Mouse (Mus musculus): Measurements from ENCODE around the gene Fut7. TPM values are rescaled to one million over a fixed set of nuclear protein-coding genes. Genes with fewer than 3 reads are reported as not detected.

The Fut7 gene
- polyA plus RNA-seq, 1 experiment from 2014 or later = 0.14 TPM

- H3K4me1 ChIP-seq = peaks cover 27% of the 10 kb centered on the region
- peak; percentile 66 for ATAC-seq (ENCODE audit: low FRiP score)
- no peaks in the 10 kb centered on the region for H3K27me3 ChIP-seq
- no peak overlapping the region for H3K4me2 ChIP-seq
- H3K36me3 ChIP-seq (replicated peaks) = no peaks in the 10 kb centered on the region
- no peak overlapping the region for H3K4me3 ChIP-seq (replicated peaks)
- 35% methylated on average over 10 of the region's 10 CpGs for WGBS
- H3K27ac ChIP-seq = peak overlapping the region; percentile 1
- H3K9ac ChIP-seq = no peak overlapping the region
- H3K9me3 ChIP-seq = no peaks in the 10 kb centered on the region
Measured at GRCm38 (mm10) chr2:25465816-25466635, 43.0 kb downstream of the Fut7 start.

- no peak for ATAC-seq (ENCODE audit: low FRiP score)
- WGBS = 72% methylated on average over 14 of the region's 14 CpGs
- Histone ChIP-seq H3K27ac (no peak overlapping the region), H3K4me3 (replicated peaks) (no peak overlapping the region), H3K9me3 (no peaks in the 10 kb centered on the region), H3K9ac (no peak overlapping the region), H3K4me1 (peaks cover 22% of the 10 kb centered on the region), H3K4me2 (no peak overlapping the region), H3K27me3 (no peaks in the 10 kb centered on the region), H3K36me3 (replicated peaks) (no peaks in the 10 kb centered on the region)
Measured at GRCm38 (mm10) chr2:25467606-25468303, 44.7 kb downstream of the Fut7 start.

- Histone ChIP-seq H3K4me1 (peaks cover 22% of the 10 kb centered on the region), H3K27me3 (no peaks in the 10 kb centered on the region), H3K9ac (no peak overlapping the region), H3K9me3 (no peaks in the 10 kb centered on the region), H3K36me3 (replicated peaks) (no peaks in the 10 kb centered on the region), H3K27ac (peak overlapping the region; percentile 9; the same call in 1 of the 2 replicates), H3K4me2 (no peak overlapping the region), H3K4me3 (replicated peaks) (no peak overlapping the region)
- peak; percentile 39; the same call in 1 of the 2 replicates for ATAC-seq (ENCODE audit: low FRiP score)
- WGBS = 81% methylated on average over 10 of the region's 10 CpGs
Measured at GRCm38 (mm10) chr2:25468962-25469915, 46.2 kb downstream of the Fut7 start.

- 72% methylated on average over 6 of the region's 6 CpGs for WGBS
- Histone ChIP-seq H3K4me3 (replicated peaks) (no peak within 1 kb of the TSS), H3K4me1 (peaks cover 22% of the 10 kb centered on the region), H3K4me2 (no peak within 1 kb of the TSS), H3K27ac (peak within 1 kb of the TSS; percentile 9; the same call in 1 of the 2 replicates), H3K9ac (no peak within 1 kb of the TSS), H3K9me3 (no peaks in the 10 kb centered on the region), H3K27me3 (no peaks in the 10 kb centered on the region), H3K36me3 (replicated peaks) (no peaks in the 10 kb centered on the region)
- ATAC-seq (ENCODE audit: low FRiP score) = no peak
Measured at GRCm38 (mm10) chr2:25469969-25470368, 46.9 kb downstream of the Fut7 start, which contains the start of gene Ptgds. TSS of gene Ptgds (minus strand) at chr2:25470046.

GRCm38 (mm10) chr2:25472550-25472949 lies 49.5 kb downstream of the Fut7 start:
- H3K4me1 ChIP-seq = peaks cover 9% of the 10 kb centered on the region; the same call in 1 of the 2 replicates
- H3K9ac ChIP-seq = no peak overlapping the region
- 74% methylated on average over 2 of the region's 2 CpGs for WGBS
- no peak overlapping the region for H3K4me2 ChIP-seq
- no peak for ATAC-seq (ENCODE audit: low FRiP score)
- 0 out of 2 replicates have a peak, but pooled peaks cover 2% of the 10 kb centered on the region for H3K27me3 ChIP-seq
- no peak overlapping the region for H3K27ac ChIP-seq
- H3K4me3 ChIP-seq (replicated peaks) = no peak overlapping the region
- H3K9me3 ChIP-seq = no peaks in the 10 kb centered on the region
- no peaks in the 10 kb centered on the region for H3K36me3 ChIP-seq (replicated peaks)

Small RNA genes within 50 kb of the gene (microRNA-seq; reads per million reads assigned to microRNA genes)
- not detected for gene Mir3087

Other genes with a start within 250 kb of the Fut7 start
- 76.8 and 81.0 TPM in 2 replicates for gene Nrarp, start 242.5 kb upstream of the Fut7 start, polyA plus RNA-seq (2016; fragmentation: Nextera tagmentation; extraction: Ambion mirVana)
- 0.62 and 1.0 TPM in 2 replicates for gene Tor4a, start 226.4 kb upstream of the Fut7 start, polyA plus RNA-seq (2016; fragmentation: Nextera tagmentation; extraction: Ambion mirVana)
- gene Nelfb, start 211.8 kb upstream of the Fut7 start, polyA plus RNA-seq (2016; fragmentation: Nextera tagmentation; extraction: Ambion mirVana) = 106 and 111 TPM in 2 replicates
- not detected in 2 replicates for gene Stpg3, start 208.6 kb upstream of the Fut7 start, polyA plus RNA-seq (2016; fragmentation: Nextera tagmentation; extraction: Ambion mirVana)
- 0.46 and 0.87 TPM in 2 replicates for gene Fam166a, start 204.5 kb upstream of the Fut7 start, polyA plus RNA-seq (2016; fragmentation: Nextera tagmentation; extraction: Ambion mirVana)
- 496 and 501 TPM in 2 replicates for gene Tubb4b, start 198.6 kb upstream of the Fut7 start, polyA plus RNA-seq (2016; fragmentation: Nextera tagmentation; extraction: Ambion mirVana)
- gene Slc34a3, start 188.9 kb upstream of the Fut7 start, polyA plus RNA-seq (2016; fragmentation: Nextera tagmentation; extraction: Ambion mirVana) = not detected in 2 replicates
- gene Rnf224, start 186.5 kb upstream of the Fut7 start, polyA plus RNA-seq (2016; fragmentation: Nextera tagmentation; extraction: Ambion mirVana) = not detected in 2 replicates
- gene Rnf208, start 181.0 kb upstream of the Fut7 start, polyA plus RNA-seq (2016; fragmentation: Nextera tagmentation; extraction: Ambion mirVana) = 30.2 and 37.9 TPM in 2 replicates
- not detected in 2 replicates for gene Cysrt1, start 180.8 kb upstream of the Fut7 start, polyA plus RNA-seq (2016; fragmentation: Nextera tagmentation; extraction: Ambion mirVana)
- gene AL732309.1, start 176.4 kb upstream of the Fut7 start, polyA plus RNA-seq (2016; fragmentation: Nextera tagmentation; extraction: Ambion mirVana) = 4.2 and 6.0 TPM in 2 replicates
- gene Tmem203, start 167.8 kb upstream of the Fut7 start, polyA plus RNA-seq (2016; fragmentation: Nextera tagmentation; extraction: Ambion mirVana) = 17.6 and 18.1 TPM in 2 replicates
- 9.3 and 10.0 TPM in 2 replicates for gene Tprn, start 160.6 kb upstream of the Fut7 start, polyA plus RNA-seq (2016; fragmentation: Nextera tagmentation; extraction: Ambion mirVana)
- gene Ssna1, start 150.8 kb upstream of the Fut7 start, polyA plus RNA-seq (2016; fragmentation: Nextera tagmentation; extraction: Ambion mirVana) = 207 and 224 TPM in 2 replicates
- gene Anapc2, start 150.8 kb upstream of the Fut7 start, polyA plus RNA-seq (2016; fragmentation: Nextera tagmentation; extraction: Ambion mirVana) = 134 and 141 TPM in 2 replicates
- not detected in 2 replicates for gene Tmem210, start 135.1 kb upstream of the Fut7 start, polyA plus RNA-seq (2016; fragmentation: Nextera tagmentation; extraction: Ambion mirVana)
- gene Lrrc26, start 133.4 kb upstream of the Fut7 start, polyA plus RNA-seq (2016; fragmentation: Nextera tagmentation; extraction: Ambion mirVana) = not detected in 2 replicates
- gene Grin1, start 104.1 kb upstream of the Fut7 start, polyA plus RNA-seq (2016; fragmentation: Nextera tagmentation; extraction: Ambion mirVana) = 2.2 and 5.6 TPM in 2 replicates
- 74.8 and 80.8 TPM in 2 replicates for gene Man1b1, start 90.9 kb upstream of the Fut7 start, polyA plus RNA-seq (2016; fragmentation: Nextera tagmentation; extraction: Ambion mirVana)
- 18.0 and 19.9 TPM in 2 replicates for gene Dpp7, start 66.9 kb upstream of the Fut7 start, polyA plus RNA-seq (2016; fragmentation: Nextera tagmentation; extraction: Ambion mirVana)
- 4.0 and 4.3 TPM in 2 replicates for gene Uap1l1, start 57.6 kb upstream of the Fut7 start, polyA plus RNA-seq (2016; fragmentation: Nextera tagmentation; extraction: Ambion mirVana)
- gene Sapcd2, start 50.9 kb upstream of the Fut7 start, polyA plus RNA-seq (2016; fragmentation: Nextera tagmentation; extraction: Ambion mirVana) = 60.8 and 67.8 TPM in 2 replicates
- 0.22 TPM in 1 of 2 replicates, not detected in the other for gene Entpd2, start 27.4 kb upstream of the Fut7 start, polyA plus RNA-seq (2016; fragmentation: Nextera tagmentation; extraction: Ambion mirVana)
- 192 and 198 TPM in 2 replicates for gene Npdc1, start 23.9 kb upstream of the Fut7 start, polyA plus RNA-seq (2016; fragmentation: Nextera tagmentation; extraction: Ambion mirVana)
- 10.9 and 12.5 TPM in 2 replicates for gene Abca2, start 5.4 kb downstream of the Fut7 start, polyA plus RNA-seq (2016; fragmentation: Nextera tagmentation; extraction: Ambion mirVana)
- gene Clic3, start 33.6 kb downstream of the Fut7 start, polyA plus RNA-seq (2016; fragmentation: Nextera tagmentation; extraction: Ambion mirVana) = 1.1 and 2.0 TPM in 2 replicates
- 34.5 and 39.1 TPM in 2 replicates for gene Paxx, start 37.8 kb downstream of the Fut7 start, polyA plus RNA-seq (2016; fragmentation: Nextera tagmentation; extraction: Ambion mirVana)
- 0.69 and 1.3 TPM in 2 replicates for gene Ptgds, start 46.8 kb downstream of the Fut7 start, polyA plus RNA-seq (2016; fragmentation: Nextera tagmentation; extraction: Ambion mirVana)
- not detected in 2 replicates for gene Lcn12, start 70.6 kb downstream of the Fut7 start, polyA plus RNA-seq (2016; fragmentation: Nextera tagmentation; extraction: Ambion mirVana)
- gene Fbxw5, start 77.5 kb downstream of the Fut7 start, polyA plus RNA-seq (2016; fragmentation: Nextera tagmentation; extraction: Ambion mirVana) = 102 and 110 TPM in 2 replicates
- 4.7 and 5.4 TPM in 2 replicates for gene C8g, start 78.5 kb downstream of the Fut7 start, polyA plus RNA-seq (2016; fragmentation: Nextera tagmentation; extraction: Ambion mirVana)
- gene Traf2, start 123.7 kb downstream of the Fut7 start, polyA plus RNA-seq (2016; fragmentation: Nextera tagmentation; extraction: Ambion mirVana) = 33.8 and 36.8 TPM in 2 replicates
- gene Edf1, start 134.6 kb downstream of the Fut7 start, polyA plus RNA-seq (2016; fragmentation: Nextera tagmentation; extraction: Ambion mirVana) = 332 and 360 TPM in 2 replicates
- gene Mamdc4, start 151.6 kb downstream of the Fut7 start, polyA plus RNA-seq (2016; fragmentation: Nextera tagmentation; extraction: Ambion mirVana) = 5.2 and 5.9 TPM in 2 replicates
- gene Phpt1, start 152.0 kb downstream of the Fut7 start, polyA plus RNA-seq (2016; fragmentation: Nextera tagmentation; extraction: Ambion mirVana) = 154 and 158 TPM in 2 replicates
- 0.91 and 1.5 TPM in 2 replicates for gene Ajm1, start 158.5 kb downstream of the Fut7 start, polyA plus RNA-seq (2016; fragmentation: Nextera tagmentation; extraction: Ambion mirVana)
- 76.6 and 76.8 TPM in 2 replicates for gene Rabl6, start 185.3 kb downstream of the Fut7 start, polyA plus RNA-seq (2016; fragmentation: Nextera tagmentation; extraction: Ambion mirVana)
- 0.22 and 0.23 TPM in 2 replicates for gene Ccdc183, start 194.4 kb downstream of the Fut7 start, polyA plus RNA-seq (2016; fragmentation: Nextera tagmentation; extraction: Ambion mirVana)
- 13.2 and 13.4 TPM in 2 replicates for gene Tmem141, start 198.7 kb downstream of the Fut7 start, polyA plus RNA-seq (2016; fragmentation: Nextera tagmentation; extraction: Ambion mirVana)
- 0.83 and 0.88 TPM in 2 replicates for gene Fcna, start 204.8 kb downstream of the Fut7 start, polyA plus RNA-seq (2016; fragmentation: Nextera tagmentation; extraction: Ambion mirVana)
- not detected in 2 replicates for gene Lcn8, start 229.9 kb downstream of the Fut7 start, polyA plus RNA-seq (2016; fragmentation: Nextera tagmentation; extraction: Ambion mirVana)
- gene Lcn5, start 234.7 kb downstream of the Fut7 start, polyA plus RNA-seq (2016; fragmentation: Nextera tagmentation; extraction: Ambion mirVana) = not detected in 2 replicates

All from forebrain, embryonic 12.5 days (tissue).